Mouse (Mus musculus) urinary bladder, postnatal 36 days (tissue): Measurements from ENCODE around the gene Tet3.

Experiments used
- DNase-seq, 2 experiments: peaks; one replicate each; pipeline ENCODE4 v3.0.0; 2022; ENCODE audit warnings: low spot score in 2 of 2, mixed read lengths in 1 of 2

Tet3 gene

DNA sequence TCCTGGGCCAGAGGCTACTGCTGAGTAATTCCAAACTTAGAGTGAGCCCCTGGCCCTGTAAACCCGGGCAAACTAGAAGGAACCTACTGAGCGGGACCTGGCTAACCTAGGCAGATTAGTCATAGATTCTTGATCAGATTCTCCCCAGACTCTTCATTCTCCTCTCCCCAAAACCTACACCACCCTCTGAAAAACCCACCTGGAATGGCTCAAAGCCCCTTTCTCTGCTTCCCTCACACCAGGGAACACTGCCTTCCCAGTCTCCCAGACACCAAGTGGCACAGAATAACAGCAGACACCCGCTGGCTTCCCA, 18.7 kb downstream of the Tet3 start:
- DNase-seq, result no peak

DNA sequence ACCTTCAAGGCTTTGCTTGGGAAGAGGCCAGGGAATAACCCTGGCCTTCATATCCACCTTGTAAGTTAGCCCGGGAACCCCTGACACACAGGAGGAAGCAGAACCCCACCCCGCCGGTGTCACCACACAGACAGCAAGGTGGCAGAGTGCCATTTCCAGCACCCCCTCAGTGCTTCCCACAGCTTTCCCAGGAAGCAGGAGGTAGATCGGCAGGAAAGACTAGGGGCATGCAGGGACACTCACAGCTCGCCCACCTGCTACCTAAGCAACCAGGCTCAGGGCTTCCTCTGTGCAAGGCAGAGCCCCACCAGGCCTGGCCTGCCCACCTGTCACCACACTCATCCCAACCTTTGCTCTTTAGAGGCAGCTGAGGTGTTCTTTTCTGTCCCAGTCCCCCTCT, 19.1 kb downstream of the Tet3 start:
- no peak for DNase-seq

DNA sequence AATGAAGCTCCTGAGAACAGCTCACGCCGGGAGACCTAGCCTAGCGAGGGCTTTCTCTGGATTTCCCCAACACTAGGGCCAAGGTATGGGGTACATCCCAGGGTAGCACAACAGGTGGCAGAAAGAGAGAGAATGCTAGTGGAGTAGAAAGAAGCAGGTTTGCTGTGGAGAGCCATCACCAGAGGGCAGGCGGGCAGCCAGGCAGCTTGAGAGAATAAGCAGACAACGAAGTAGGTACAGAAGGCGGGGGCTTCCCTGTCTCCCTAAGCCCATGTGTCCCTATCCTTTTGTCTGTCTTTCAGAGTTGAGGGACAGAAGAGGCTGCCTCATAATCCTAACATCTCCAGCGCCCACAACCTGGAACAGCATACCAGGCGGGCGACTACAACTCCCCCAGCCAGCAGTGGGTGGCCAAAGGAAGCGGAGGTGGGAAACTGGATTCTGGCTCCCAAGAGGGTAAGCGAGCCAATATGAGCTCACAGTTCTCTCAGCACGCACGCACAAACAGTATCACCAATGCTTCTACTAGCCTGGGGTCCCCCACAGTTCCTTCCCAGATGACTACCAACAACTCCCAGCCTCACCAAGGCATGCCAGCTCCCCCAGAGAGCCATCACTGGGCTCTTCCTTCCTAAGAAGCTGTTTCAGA, 19.6 kb downstream of the Tet3 start:
- DNase-seq, result no peak

DNA sequence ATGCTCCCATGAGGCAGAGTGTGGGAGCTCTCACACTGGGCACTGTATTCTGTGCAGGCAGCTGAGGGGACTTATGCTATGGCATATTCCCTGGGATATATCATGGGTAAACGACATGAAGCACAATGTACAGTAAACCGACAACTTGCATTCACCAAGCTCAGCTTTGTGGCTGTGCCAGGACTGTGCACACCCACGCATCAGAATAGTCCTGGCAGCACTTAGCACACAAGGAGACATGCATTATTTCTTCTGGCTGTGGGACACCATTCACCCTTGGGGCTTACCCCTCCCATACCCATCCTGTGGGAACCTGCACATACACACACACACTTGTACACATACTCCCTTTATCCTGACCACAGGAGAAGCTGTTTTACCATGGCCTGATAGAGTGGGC, 20.3 kb downstream of the Tet3 start:
- DNase-seq, result no peak

DNA sequence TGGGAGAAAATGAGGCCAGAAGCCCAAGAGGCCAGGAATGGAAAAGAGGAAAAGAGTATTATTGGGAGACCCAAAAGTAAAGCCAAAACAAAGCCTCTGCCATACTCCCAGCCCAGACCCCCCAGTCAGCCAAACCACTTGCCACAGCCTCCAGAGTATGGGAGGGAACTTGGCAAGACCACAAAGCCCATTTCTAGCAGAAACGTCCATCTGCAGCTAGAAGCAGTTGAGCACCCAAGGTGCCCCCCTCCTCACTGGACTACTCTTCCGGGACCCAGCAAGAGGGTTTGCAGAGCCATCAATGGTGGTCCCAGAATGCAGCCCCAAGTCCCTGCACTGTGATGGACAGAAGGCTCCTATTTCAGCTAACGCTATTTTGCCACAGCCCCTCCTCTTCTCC, 21.1 kb downstream of the Tet3 start:
- DNase-seq, result no peak

DNA sequence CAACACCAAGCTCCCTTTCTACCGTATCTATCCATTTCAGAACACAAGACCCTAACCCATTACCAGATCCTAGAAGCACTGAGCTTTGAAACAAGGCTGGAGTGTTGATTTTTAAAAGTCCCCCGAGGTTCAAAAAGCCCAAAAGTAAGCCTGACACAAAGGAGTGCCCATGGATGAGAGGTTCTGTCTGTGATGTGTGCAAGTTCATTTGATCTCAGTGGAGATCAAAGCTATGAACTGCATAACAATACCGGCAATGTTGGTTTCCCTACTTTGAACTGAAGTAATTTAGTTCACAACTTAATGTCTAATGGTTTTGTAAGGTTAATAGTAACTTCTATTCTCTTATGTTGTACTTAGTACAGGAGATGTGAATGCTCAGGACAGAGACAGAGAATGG, 21.7 kb downstream of the Tet3 start:
- no peak for DNase-seq

DNA sequence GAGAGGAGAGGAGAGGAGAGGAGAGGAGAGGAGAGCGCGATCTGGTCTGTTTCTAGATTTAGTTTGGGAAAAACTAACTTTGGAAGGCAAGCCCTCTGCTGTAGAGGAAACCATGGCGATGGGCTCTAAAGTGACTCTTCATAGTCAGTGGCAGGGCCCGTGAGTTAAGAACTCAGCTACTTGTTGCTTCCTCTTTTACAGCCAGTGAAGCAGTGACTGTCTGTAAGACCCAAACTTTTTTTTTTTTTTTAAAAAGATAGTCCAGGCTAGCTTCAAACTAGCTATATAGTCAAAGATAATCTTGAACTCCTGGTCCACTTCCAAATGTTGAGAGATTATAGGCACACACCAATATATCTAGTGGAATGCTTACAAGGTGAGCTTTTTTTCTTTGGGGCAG, 22.3 kb downstream of the Tet3 start:
- DNase-seq, result no peak

DNA sequence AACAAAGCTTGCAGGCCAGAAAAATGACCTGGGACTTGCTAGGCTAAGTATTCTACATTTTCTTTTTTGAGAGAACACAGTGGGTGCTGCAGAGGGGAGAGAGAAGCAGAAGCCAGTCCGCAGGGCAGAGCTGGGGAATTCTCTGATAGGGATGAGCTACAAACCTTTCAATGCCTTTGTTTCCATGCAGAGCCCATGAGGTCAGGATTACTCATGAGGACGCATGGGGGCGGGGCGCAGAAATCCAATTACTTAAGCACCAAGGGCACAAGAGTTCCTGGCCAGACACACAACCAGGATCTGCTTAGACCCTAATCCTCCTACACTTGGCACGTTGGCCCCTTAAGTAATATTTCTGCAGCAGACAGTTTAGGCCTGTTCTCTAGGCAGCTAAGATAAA, 23.7 kb downstream of the Tet3 start:
- DNase-seq, result peak in 1 of 2 experiments; percentile 62

DNA sequence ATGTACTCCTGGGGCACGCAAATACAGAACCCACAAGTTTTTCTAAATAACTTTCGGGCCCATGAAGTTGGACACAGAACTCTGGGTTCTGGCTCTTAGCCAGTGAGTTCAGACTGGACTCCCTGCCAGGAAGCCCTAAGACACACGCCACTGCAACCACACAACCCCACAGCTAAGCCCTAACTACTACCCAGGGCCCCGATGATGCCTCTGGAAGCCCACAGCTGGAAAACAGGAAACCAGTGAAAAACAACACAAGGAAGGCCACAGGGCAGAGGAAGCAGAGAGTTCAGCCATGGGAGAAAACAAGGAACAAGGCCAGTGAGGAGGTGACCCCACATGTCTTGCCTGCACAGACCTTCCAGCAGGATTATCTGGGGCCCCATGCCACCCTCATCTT, 25.3 kb downstream of the Tet3 start:
- no peak for DNase-seq

DNA sequence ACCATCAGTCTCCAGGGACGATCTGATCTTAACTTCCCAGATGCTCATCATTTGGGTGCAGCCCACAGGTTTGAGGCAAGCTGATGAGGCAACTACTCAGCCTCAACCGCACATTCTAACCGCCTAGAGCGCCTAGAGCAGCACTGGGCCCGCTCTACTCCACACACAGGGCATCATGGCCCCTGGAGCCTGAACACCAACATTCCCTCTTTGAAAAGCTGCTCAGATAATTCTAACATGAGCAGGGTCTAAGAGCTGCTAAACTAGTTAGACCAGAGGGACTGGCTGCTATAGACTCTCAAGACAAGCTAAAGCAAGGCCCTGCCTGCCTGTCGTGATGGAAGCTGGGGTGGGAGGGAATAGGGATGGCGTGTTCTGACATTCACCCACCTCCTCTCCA, 25.9 kb downstream of the Tet3 start:
- DNase-seq, result no peak

DNA sequence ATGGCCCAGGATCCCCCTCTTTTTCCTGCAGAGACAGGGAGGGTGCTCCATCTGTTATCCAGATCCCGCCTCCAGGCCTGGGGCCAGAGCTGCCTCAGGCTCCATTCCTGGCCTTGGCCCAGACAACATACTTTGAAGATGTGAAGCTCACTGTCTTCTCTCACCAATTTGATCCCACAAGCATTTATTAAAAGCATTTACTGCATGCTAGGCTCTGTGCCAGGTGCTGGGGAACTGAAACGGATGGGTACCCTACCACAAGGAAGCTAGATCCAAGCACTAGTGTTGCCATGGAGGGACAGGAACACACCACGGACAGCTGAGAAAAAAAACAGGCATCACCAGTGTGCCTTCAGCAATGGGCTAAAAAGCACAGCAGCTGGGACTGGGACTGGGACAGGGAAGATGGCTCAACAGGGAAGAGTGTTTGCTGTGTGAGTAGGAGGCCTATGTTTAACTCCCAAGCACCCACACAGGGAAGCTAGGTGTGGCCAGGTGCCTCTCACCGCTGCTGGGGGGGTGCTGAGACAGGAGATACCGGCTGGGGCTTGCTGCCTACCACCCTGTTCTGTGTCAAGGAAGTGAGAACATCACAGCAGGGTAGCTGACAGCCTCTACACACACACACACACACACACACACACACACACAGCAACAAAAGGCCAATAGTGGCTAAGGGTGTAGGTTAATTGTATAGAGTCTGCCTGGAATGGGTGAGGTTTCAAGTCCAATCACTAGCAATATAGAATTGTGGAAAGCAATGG, 30.7 kb downstream of the Tet3 start:
- DNase-seq, result no peak

DNA sequence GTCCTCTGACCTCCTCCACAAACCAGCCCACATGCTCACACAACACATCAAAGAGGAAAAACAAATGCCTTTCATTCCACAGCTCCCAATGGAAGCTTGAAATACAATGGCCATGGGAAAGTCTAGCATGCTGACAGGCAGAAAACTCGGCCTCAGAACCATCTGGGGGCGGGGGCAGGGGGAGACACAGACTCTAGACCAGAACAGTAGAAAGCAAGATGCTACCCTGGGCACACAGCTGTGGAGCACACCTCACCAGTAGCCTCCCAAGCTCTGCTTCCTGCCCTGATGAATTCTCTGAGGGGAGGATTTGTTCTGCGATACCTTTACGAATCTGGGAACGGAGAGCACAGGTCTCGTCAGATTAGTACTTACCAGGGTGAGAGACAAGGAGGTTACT, 31.4 kb downstream of the Tet3 start:
- DNase-seq, result no peak

DNA sequence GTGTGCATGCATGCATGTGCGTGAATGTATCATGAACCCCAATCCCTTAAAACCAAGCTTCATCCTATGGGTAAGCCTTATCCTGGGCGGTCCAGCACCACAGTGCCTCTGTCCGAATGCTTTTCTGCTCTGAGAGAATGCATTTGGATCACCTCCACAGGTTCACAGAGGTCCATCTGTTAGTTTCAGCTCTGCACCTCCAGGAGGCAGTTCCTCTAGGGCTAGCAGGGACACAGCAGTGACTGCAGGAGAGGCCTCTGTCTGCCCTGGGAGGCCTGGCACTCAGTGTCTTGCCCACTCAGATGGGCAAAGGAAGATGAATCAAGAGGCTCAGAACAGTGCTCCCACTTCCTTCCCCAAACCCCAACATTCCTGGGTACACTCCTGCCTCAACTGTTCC, 32.3 kb downstream of the Tet3 start:
- DNase-seq, result no peak

DNA sequence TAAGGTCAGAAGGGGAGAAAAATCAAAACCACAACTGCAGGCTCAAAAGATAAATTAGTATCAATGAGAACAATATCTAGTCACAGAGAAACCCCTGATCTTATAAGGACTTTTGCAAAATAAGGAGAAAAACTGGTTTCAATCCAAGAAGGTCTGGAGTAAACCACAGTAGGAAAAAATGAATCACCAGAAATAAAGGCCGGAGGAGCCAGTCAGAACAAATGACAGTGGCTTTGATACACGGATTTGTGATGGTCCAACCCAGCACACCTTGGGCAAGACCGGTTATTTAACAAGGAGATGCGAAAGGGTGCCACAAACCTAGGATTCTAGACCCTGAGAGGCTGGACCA, 34.9 kb downstream of the Tet3 start:
- DNase-seq, result no peak

DNA sequence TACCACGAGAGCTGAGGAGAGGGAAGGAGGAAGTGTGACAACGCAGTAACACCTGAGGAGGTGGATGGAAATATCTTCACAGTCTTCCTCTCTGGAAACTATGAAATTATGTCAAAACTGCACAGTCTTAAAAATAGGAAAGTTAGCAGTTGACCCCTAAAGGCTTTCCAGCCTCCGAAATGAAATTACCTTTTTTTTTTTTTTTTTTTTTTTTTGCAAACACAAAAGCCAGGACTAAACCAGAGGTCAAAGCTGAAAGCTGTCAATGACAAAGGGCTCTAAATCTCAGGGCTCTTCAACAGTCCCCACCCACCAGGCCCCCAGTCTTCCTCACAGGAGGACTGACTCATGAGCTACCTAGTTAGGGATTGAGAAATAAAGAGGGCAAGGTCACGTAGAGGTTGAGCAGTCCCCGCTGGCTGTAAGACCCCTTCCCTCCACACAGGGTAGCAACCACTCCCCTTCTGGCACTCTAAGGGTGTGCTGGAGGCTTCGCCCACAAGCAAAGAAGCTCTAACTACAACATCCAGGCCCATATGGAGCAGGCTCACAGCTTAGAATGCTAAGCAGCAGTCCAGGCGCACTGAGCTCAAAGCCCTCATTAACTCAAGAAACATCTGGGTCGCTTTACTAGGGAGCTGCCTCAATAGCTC, 35.4 kb downstream of the Tet3 start:
- no peak for DNase-seq

DNA sequence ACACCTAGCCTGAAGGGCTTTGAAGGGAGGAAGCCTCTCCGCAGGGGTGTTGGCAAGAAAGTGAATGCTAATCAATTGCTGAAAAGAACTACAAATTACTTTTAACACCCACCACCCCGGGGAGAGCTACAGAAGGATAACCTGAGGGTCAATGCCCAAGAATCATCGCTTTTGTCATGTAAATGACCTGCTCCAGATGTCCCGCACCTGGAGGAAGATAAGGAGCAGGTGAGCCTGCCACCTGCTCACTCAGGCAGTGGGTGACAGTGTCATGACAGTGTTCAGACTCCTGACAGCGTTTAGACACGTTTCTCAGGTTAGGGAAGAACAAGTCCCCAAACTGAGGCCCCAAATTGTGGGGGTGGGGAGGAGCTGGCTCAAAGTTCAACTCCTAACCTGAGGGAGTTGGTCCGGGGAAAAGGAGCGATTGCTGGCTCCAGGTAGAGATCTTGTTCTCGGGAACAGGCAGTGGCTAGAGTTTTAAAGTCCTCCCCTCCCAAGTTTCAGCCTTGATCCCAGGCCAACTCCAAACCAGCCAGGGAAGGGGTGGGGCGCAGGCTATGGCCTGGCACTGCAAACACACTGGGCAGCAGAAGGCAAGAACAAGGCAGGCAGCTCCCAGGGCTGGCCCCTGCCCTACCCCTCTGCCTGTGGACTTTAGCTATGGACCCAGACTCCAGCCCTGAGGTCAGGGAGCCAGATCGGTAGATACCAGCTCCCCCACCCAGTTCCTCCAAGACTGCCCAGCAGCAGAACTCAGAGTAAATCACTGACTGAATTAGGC, 36.8 kb downstream of the Tet3 start:
- DNase-seq, result peak; percentile 68 to 83

DNA sequence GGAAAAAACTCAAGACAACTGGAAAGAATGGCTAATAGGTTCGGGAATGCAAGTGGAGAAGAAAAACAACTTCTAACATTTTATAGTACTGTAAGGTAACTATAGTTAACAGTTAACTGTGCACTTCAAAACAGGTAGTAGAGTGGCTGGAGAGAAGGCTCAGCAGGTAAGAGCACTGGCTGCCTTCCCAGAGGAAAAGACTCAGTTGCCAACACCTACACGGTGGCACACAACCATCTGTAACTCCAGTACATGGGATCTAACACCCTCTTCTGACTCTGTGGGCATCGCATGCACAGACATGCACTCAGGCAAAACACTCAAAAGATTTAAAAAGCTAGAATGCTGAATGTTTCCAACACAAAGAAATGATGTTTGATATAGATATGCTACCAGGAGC, 39.4 kb downstream of the Tet3 start:
- no peak for DNase-seq

DNA sequence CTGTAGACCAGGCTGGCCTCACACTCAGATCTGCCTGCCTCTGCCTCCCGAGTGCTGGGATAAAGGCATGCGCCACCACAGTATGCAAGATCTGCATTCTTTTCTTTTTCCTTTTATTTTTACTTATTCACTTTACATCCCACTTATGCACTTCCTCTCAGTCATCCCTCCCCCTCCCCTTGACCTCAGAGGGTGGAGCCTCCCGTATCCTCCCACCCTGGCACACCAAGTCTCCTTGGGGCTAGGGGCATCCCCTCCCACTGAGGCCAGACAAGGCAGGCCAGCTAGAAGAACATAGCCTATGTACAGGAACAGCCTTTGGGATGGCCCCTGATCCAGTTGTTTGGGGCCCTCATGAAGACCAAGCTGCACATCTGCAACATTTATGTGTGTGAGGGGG, 41.4 kb downstream of the Tet3 start:
- no peak for DNase-seq

DNA sequence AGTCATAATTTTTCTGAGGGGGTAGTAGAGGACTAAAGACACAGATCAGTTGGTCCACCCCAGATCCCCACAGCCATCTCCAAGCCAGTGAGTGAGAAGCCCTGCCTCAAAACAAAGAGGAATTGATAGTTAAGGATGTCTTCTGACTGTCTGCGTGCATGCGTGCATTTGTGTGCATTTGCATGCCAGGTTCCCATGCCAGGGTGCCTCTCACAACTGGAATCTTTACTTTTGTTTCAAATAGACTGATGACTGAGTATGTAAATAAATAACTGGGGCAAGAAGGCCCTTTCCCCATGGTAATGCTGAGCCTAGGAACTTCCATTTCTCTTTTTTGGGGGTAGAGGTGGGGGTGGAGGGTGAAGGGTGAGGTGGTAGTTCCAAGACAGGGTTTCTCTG, 41.8 kb downstream of the Tet3 start:
- DNase-seq, result no peak

DNA sequence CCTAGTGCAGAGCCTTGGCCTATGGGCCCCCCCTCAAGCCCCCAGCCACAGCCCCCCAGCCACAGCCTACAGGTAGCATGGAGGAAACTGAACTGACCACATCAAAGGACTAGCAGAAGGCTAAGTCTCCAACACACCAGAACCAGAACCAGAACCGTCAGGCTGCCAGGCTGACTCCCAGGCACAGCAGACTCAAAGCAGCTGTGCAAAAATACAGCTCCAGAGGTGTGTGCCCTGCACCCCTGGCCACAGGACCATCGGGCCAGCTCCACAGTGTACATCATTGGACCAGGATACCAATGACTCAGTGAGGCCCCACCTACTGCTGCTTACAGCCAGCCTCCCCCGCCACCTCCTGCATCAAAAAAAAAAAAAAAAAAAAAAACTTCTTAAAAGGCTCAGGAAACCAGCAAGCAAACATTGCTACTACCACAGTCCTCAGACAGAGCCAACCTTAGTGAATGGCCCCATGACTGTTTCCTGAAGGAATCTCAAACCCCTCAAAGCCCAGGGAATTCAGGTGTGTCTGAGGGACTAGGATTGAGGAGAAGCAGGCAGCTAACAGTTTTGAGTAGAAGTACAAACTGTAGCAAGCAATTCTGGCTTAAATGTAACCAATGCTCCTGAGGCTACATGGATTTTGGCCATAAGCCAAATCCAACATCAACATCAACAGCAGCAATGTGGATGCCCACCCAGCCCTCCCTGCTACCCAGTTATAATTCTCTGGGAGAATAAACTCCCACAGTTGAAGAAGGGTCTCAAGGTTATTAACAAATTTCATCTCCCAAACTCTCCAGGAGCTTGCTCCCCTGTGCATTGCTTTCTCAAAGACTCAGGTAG, 42.4 kb downstream of the Tet3 start:
- no peak for DNase-seq

DNA sequence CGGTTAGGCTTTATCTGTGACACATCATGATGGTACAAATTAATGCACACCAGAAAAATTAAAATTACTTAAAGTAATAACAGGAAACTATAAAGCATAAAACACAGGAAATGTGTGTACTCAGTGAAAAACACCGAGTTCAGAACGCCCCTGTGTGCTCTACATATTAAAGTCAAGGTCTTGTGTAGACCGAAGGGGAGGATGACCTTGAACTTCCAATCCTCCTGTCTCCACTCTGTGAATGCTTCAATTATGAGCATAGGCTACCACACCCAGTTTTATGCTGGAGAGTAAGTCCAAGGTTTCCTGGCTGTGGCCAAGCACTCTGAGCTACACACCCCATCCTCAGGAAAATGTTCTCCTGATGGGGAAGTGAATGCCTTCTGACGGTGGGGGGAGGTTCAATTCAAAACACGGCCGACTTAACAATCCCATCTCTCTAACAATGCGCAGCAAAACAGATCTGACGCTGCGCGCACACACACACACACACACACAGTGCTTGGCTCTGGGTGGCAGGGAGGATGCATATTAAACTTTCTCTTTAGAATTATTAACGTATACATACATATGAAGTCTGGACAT, 43.4 kb downstream of the Tet3 start:
- DNase-seq, result no peak
